Mouse (Mus musculus) CD8-positive naive resting alpha-beta T cell, adult 2 months (primary cell): ENCODE measurements around the gene Dpagt1.
"Not testable (repeated sequence)": the region's sequence is repeated elsewhere in the genome, so short reads cannot be mapped to it uniquely, and the experiment has no call there.

Source experiments
- DNase-seq, 2 experiments: peaks; one replicate each; pipeline ENCODE4 v3.0.0; 2022; ENCODE audit warnings: low read depth in 2 of 2, low spot score in 2 of 2

Dpagt1 gene

DNA sequence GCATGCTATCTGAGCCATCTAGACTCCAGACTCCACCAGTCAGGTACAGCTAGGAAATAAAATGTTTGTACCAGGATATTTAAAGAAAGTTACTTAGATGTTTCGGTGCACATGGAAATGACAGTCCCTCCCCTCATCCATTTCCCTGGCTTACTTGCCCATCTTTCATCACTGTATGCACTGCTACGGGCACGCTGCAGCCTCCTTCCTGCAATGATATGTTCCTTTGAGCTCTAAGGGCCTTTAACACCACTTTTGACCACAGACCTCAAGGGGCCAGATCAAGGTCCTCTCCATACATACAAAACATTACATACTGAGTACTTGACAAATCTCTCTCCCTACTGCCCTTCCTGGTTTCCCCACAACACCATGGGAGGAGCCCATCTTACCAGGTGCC, 11.1 kb downstream of the Dpagt1 start:
- DNase-seq: no peak

DNA sequence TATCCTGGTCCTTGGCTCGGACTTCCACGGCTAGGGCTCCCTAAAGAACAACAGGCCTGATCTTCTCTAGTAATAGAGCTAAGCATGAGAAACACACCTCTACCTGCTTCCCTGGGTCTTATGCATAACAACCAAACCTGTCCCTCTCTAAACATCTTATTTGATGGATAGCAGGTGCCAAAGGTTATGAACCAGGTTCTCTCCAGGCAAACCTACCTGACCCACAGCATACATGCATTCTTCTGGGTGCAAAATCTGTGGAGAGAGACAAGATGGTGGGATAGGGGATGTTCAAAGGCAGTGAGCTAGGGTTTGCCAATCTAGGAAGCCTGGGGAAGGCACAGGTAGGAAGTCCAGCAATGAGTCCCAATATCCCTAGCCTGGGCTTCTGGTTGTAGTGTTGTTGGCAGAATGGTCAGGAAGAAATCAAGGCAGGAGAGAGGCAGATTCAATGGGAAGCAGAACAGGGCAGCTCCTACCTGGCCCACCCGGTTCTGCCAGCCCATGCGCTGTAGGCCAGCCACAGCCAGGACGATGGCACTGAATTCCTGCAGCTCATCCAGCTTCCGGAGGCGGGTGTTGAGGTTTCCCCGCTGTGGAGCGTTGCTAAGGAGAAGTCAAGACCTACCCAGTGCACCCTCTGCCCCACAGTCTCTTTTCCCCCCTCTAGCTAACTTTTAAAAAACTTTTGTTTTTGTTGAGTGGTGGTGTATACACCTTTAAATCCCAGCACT, 11.8 kb downstream of the Dpagt1 start:
- DNase-seq: no peak

DNA sequence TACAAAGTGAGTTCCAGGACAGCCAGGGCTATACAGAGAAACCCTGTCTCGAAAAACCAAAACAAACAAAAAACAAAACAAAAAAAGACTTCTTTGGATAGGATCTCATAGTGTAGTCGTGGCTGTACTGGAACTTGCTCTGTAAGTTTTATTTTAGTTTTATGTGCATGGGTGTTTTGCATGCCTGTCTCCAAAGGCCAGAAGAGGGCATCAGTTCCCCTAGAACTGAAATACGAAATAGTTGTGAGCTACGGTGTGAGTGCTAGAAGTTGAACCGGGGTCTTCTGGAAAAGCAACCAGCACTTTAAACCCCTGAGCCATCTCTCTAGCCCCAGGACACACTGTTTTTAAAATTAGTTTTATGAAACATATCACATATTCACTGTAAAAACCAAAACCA, 12.8 kb downstream of the Dpagt1 start:
- DNase-seq: no peak

DNA sequence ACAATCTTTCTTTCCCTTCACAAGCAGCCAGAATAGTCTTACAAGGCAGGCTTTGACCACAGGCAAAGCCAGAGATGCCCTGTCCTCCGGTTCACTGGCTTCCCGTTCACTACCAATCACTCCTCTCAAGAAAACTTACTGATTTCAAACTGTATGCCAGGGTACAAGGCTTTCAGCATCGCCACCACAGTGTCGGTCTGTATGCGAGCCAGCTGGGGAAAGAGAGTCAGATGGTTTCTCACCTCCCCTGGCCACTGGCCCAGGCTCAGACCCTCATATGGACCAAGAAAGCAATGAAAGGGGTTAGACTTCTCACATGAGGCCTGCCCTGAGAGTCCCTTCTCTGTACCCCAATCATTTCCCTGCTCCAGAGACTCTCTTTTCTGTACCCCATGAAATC, 15.7 kb downstream of the Dpagt1 start:
- DNase-seq: no peak

DNA sequence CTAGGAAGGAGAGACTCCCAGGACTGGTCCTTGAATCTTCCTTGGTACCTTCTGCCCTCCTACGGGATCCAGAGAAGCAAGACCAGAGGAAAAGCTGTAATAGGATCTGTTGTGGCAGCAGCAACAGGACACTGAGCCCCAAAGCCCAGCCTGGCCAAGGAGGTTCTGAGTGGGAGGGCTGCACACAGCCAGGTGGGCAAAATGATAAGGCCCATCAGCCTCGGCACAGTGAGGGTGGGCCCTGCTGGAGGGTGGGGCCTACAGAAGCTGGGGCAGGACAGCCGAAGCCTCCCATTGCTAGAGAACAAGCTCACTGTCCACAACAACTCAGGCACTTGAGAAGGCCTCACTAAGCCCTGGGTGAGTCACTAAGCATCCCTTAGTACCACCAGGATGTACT, 16.4 kb downstream of the Dpagt1 start:
- DNase-seq: no peak

DNA sequence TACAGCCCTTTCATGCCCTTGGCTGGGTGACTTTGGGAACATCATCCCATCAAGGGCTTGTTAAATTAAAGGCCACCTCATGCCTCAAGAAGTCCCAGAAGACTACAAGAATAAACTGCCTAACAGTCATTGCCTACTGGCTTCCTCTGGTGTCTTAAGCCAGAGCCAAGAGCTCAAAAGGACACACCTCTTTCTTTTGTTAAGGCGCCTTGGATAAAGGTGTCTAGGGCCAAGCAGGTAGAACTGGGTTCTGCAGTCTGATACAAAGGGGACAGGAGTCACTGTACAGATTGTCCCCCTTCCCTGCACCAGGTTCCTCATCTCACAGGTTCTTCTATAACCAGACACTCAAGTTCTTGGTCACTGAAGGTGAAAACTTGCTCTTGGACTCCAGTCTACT, 16.8 kb downstream of the Dpagt1 start:
- no peak for DNase-seq

DNA sequence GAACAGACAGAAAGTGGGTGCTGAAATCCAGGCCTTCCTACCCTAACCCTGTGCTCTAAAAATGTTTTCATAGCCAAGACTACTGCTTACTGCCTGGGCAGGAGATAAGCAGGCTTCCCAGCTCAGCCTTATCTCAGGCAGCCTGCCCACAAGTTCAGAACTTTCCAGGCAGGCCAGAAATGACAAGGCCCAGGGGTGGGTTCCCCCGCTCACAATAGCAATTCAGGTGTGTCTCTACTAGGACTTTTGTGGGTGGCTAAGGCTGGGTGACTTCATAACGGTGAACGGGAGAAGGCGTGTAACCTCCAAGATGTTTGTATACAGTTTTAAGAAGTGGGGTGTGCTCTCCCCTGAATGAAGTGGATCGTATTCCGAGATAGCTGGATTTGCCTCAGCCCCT, 17.5 kb downstream of the Dpagt1 start:
- DNase-seq: no peak

DNA sequence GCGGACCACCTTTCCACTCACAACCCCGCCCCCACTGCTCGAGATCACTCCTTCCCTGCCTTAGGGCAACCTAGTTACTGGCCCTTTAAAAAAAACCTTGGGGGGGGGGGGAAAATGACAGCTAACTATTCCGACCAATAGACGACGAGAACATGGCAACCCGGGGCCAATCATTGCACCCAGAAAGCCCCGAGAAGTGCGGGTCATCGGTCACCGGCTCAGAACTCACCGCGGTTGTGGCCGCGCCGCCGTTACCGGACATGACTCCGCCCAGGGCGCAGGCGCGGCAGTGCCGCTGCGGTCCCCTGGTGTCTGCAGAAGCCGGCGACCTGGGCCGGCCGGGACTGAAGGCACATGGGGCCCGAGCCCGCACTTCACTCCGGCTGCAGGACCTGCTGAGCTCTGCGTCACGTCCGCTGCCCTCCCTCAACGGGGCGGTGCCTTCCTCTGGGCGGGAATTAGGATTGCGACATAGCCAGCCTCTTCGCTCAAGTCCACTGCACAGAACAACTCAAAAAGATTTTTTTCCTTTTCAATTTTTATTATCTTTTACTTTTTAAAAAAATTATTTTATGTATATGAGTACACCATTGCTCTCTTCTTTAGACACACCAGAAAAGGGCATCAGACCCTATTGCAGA, 18.1 kb downstream of the Dpagt1 start, which contains the start of gene Hmbs:
Hmbs (minus strand) TSS at position 448 of the 641 bp plus-strand sequence.
- peak; percentile 68 to 84 for DNase-seq

DNA sequence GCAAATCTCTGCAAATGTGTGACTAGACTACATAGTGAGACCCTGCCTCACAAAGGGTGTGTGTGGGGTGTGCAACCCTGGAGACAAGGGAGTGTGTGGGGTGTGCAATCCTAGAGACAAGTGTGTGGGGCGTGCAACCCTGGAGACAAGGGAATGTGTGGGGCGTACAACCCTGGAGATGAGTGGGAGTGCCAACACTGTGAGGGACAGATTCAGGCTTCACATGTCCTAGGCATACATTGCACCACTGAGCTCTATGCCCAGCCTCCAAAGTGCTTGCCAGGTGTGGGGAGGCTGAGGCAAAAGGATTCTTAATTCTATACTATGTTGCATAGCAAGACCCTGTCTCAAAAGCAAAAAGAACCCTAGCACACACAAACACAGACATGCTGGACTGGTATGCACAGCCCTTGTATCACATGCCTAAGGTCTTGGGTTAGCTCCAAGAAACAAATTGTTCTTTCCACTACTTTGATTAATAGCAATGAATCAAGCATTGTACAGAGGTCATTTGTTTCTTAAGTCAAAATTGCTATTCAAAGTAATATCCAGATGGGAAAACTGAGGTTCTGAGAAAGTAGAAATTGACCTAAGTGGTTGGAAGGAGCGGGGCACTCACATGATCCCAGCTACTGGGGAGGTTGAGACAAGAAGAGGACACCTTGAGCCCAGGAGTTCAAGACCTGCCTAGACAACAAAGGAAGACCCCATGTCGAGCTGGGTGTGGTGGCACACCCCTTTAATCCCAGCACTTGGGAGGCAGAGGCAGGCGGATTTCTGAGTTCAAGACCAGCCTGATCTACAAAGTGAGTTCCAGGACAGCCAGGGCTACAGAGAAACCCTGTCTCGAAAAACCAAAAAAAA, 20.0 kb downstream of the Dpagt1 start:
- DNase-seq: no peak

DNA sequence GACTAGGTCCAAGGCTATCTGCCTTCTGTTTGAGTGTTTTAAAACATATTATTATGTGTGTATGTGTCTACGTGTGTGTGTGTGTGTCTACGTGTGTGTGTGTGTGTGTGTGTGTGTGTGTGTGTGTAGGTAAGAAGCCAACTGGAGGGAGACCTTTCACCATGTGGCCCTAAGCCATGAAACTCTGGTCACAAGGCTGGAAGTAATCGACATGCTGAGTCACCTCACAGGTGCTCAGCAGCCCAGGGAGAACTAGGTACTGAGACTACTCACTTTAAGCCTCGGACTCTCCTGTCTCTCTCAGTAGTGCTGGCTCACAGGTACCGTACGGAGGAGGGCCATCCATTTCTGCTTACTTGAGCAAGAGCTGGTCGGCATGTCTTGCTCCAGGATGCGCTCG, 21.3 kb downstream of the Dpagt1 start:
- DNase-seq: no peak

DNA sequence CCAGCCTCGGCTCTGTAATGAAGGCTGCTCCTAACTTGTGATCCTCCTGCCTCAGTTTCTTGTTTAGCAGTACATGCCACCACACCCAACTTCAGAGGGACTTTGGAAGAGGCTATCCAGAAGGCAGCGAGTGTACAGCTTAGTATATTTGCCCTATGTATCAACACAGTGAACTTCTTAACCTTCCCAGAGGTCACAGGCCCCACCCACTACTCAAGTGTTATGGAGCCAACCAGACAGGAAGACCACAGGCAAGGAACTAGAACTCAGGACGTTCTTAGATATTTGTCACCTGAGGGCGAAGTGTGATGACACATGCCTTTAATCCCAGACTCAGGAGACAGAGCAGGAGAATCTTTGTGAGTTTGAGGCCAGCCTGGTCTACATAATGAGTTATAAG, 21.8 kb downstream of the Dpagt1 start:
- DNase-seq: no peak

DNA sequence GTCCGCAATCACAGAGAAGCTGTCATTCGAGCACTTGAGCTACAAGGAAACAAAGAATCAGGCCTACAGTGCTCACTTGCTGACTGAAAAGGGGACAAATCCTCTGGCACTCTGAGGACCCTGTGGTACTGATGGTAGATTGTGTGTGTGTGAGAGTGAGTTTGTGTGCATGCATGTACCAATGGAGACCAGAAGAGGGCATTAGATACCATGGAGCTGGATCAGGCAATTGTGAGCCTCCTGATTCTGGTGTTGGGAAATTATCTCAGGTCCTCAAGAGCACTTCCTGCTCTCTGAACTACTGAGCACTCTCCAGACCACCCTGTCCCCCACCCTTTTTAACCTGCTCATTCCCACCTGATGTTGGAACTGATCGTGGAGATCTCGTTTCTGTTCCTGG, 22.7 kb downstream of the Dpagt1 start:
- no peak for DNase-seq

DNA sequence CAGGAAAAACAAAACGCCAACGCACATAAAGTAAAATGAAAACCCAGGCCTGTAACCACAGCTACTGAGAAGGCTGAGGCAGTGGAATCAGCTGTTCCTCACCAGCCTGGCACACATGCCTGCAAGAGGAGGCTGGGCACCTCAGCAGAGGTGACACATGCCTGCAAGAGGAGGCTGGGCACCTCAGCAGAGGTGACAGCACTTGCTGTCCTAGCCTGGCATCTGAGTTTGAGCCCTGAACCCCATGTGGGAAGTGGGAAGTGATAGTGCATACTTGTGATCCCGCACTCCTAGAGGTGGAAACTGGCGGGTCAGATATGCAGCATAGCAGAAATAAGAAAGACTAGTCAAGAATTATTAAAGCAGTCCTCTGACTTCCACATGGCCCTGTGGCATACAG, 25.6 kb downstream of the Dpagt1 start:
- no peak for DNase-seq

DNA sequence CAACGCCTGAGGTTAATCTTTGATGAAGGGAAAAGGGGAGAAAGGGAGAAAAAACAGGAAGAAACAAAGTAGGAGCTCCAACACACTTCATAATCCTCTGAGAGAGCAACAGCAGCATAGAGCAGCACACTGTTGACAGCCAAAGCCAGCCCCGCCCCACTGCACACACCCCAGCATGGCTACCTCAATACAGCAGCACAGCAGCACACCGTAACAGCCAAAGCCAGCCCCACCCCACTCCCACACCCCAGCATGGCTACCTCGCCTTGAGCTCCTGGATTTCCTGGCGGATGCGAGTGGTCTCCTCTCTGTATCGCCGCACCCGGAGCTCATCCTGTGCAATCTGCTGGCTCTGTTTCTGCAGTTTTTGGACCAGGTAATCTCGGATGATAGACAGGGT, 26.5 kb downstream of the Dpagt1 start:
- no peak for DNase-seq

DNA sequence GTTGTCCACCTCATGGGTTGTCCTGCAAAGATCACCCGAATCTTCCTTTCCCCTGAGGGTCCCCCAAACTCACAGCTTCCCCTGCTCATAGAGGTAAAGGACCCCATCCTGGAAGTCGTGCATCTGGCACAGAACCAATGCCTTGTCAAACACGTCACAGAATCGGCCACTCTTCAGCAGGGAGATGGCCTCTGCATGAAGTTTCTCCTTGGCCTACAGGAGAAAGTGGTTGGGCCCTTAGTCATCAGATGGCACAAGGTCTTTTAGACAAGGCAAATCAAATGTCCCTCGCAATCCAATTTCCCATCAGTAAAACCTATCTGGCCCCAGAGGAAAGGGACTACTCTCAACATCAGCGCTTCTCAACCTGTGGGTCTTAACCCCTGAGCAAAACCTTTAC, 27.3 kb downstream of the Dpagt1 start:
- no peak for DNase-seq

DNA sequence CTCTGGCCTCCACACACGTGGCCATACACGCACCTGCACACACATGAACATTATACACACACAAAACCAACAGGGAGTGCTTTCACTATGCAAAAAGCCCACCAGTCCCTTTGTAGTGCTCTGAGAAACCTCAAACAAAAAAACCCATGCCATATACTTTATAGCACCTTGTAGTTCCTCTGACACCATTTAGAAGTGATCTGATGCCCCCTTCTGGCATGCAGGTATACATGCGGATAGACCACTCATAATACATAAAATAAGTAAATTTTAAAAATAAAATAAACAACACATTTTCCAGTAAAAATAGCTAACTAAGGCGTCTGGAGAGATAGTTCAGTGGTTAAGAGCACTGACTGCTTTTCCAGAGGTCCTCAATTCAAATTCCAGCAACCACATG, 31.4 kb downstream of the Dpagt1 start:
- peak in 1 of 2 experiments; percentile 43 for DNase-seq

DNA sequence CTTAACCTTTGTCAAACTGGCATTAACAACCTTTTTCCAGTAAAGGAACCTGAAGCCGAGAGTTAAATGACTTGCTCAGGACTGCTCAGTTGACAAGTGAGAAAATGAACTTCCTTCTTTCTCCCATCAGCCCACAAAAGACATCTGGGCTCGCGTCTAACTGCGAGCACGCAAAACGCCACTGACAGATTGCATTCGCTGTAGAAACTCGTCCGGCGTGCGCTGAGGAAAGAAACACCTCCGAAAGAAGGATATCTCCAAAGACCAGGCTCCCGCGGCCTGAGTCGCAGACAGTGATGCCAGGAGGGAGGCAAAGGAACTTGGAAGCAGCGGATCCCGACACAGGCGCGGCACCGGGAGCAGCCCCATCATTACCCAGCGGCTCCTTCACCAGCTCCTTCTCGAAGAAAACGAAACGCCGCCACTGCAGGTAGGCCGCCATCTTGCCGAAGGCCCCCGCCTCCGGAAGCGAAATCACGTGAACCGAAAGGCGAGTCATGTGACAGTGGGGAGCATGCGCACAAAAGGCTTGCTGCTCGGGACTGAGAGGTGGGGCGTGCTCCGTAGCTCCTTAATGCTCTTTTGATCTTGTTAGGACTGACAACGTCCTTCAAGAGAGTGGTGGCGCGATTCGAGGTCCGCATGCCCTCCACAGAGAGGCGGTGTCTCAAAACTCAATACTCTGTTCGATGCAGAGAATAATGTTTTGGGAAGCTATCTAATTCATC, 35.5 kb downstream of the Dpagt1 start, which contains the start of gene Vps11:
Vps11 (minus strand) TSS at position 481 of the 728 bp plus-strand sequence.
- DNase-seq: peak; percentile 92 to 95

DNA sequence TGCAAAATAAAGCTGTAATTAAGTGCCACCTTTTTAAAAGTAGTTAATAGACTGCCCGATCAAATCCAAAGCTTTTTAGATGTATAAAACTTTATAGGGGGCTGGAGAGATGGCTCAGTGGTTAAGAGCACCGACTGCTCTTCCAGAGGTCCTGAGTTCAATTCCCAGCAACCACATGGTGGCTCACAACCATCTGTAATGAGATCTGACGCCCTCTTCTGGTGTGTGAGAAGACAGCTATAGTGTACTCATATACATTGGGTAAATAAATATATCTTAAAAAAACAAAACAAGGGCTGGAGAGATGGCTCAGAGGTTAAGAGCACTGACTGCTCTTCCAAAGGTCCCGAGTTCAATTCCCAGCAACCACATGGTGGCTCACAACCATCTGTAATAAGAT, 36.1 kb downstream of the Dpagt1 start:
- not testable (repeated sequence) for DNase-seq

DNA sequence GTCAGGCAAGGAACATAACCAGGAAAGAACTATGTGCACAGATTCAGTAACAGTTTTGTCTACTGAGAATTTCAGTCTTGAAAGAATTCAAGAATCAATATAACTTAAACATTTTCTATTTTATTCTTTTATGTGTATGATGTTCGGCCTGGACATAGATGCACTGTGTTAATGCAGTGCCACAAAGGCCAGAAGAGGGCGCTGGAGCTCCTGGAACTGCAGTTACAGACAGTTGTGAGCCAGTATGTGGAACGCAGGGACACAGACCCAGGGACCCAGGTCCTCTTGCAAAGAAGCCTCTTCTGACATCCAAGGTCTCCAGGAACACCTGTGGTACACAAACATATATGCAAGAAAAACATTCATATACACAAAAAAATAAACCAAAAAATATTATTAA, 38.7 kb downstream of the Dpagt1 start:
- peak; percentile 17 to 47 for DNase-seq

DNA sequence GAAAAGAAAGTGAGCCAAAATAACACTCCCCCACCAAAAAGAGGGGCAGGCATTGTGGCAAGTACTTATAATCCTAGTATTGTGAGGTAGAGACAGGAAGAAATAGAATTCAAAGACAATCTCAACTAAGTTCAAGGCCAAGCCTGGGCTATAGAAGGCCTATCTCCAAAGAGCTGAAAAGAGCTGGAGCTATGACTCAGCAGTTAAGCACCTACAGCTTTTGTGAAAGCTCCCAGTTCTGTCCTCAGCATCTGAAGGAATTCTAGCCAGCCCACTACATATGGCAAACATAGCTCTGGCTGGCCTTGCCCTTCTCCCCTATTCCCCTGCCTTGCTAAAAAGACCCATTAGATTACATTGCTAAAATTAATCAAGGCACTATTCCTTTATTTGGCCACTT, 47.6 kb downstream of the Dpagt1 start:
- no peak for DNase-seq

DNA sequence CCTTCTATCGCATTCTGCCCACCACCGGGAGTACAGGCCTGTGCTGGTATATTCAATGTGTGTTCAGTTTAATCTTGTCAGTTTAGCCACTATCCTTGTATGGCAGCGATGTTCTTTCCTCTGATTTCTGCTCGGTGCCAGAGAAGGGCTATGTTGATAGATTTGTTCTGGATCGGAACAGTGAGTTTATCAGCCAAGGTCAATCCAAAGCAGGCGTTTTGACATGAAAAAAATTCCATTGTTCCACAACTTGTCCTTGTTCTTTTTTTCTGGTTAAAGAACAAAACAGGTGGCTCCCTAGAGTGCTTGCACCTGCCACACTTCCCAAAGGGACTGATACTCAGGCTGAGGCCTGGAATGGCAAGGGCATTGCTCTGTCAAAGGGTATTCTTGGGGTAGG, 50.3 kb downstream of the Dpagt1 start:
- DNase-seq: no peak
